Mouse (Mus musculus): ENCODE results near the gene Bckdha. TPM values are rescaled to one million over a fixed set of nuclear protein-coding genes. Genes with fewer than 3 reads are reported as not detected.

The Bckdha gene
- 100 to 1,000 TPM; 134 to 137 TPM for total RNA-seq (2021)
- long read RNA-seq, experiment 1, transcript Bckdha-201 (9 exons, 1,899 nt) = major isoform, 90 of 105 reads
- long read RNA-seq, experiment 1, partial matches to known transcripts = 13 of 105 reads
- long read RNA-seq, experiment 1, other reads (novel, unspliced or antisense) = 2 of 105 reads
- long read RNA-seq, experiment 2, transcript Bckdha-201 (9 exons, 1,899 nt) = major isoform, 86 of 111 reads
- long read RNA-seq, experiment 2, partial matches to known transcripts = 23 of 111 reads
- long read RNA-seq, experiment 2, other reads (novel, unspliced or antisense) = 2 of 111 reads

GRCm38 (mm10) chr7:25658657-25659472 is at the start of gene Bckdha, which contains the start of gene Exosc5:
Gene Bckdha, minus strand, starts transcription at chr7:25658981.
Gene Exosc5, plus strand, starts transcription at chr7:25659164.
- DNase-seq (ENCODE audit: low spot score) = peak; percentile 100

GRCm38 (mm10) chr7:25707581-25708292 is 49.0 kb upstream of the Bckdha start:
- DNase-seq (ENCODE audit: low spot score) = no peak

GRCm38 (mm10) chr7:25706578-25707170 is 47.9 kb upstream of the Bckdha start:
- no peak for DNase-seq (ENCODE audit: low spot score)

- DNase-seq (ENCODE audit: low spot score) = no peak
These were observed 47.0 kb upstream of the Bckdha start for GRCm38 (mm10) chr7:25705801-25706251.

GRCm38 (mm10) chr7:25704716-25705364 is 46.1 kb upstream of the Bckdha start:
- no peak for DNase-seq (ENCODE audit: low spot score)

GRCm38 (mm10) chr7:25703793-25704494 is 45.2 kb upstream of the Bckdha start:
- DNase-seq (ENCODE audit: low spot score) = no peak

GRCm38 (mm10) chr7:25702350-25702749 is 43.6 kb upstream of the Bckdha start:
- no peak for DNase-seq (ENCODE audit: low spot score)

- DNase-seq (ENCODE audit: low spot score) = no peak
These were observed 42.0 kb upstream of the Bckdha start for GRCm38 (mm10) chr7:25700732-25701131.

- DNase-seq (ENCODE audit: low spot score) = no peak
These were observed 41.1 kb upstream of the Bckdha start for GRCm38 (mm10) chr7:25699851-25700250.

- no peak for DNase-seq (ENCODE audit: low spot score)
These were observed 35.3 kb upstream of the Bckdha start for GRCm38 (mm10) chr7:25694104-25694503.

- DNase-seq (ENCODE audit: low spot score) = no peak
These were observed 31.3 kb upstream of the Bckdha start for GRCm38 (mm10) chr7:25690051-25690450.

GRCm38 (mm10) chr7:25689603-25690021 is 30.8 kb upstream of the Bckdha start:
- DNase-seq (ENCODE audit: low spot score) = no peak

- DNase-seq (ENCODE audit: low spot score) = peak; percentile 67
These were observed 30.2 kb upstream of the Bckdha start for GRCm38 (mm10) chr7:25688810-25689586.

GRCm38 (mm10) chr7:25687811-25688401 is 29.1 kb upstream of the Bckdha start:
- no peak for DNase-seq (ENCODE audit: low spot score)

GRCm38 (mm10) chr7:25686680-25687531 is 28.1 kb upstream of the Bckdha start, which contains the start of gene Tgfb1:
Gene Tgfb1, plus strand, starts transcription at chr7:25687002.
- DNase-seq (ENCODE audit: low spot score) = peak; percentile 67

- DNase-seq (ENCODE audit: low spot score) = no peak
These were observed 27.2 kb upstream of the Bckdha start for GRCm38 (mm10) chr7:25685926-25686470.

GRCm38 (mm10) chr7:25684659-25685058 is 25.9 kb upstream of the Bckdha start:
- DNase-seq (ENCODE audit: low spot score) = no peak

All from gastrocnemius, adult 18-20 months (tissue).